Mouse (Mus musculus): ENCODE data around the gene Socs2.

The Socs2 gene

DNA sequence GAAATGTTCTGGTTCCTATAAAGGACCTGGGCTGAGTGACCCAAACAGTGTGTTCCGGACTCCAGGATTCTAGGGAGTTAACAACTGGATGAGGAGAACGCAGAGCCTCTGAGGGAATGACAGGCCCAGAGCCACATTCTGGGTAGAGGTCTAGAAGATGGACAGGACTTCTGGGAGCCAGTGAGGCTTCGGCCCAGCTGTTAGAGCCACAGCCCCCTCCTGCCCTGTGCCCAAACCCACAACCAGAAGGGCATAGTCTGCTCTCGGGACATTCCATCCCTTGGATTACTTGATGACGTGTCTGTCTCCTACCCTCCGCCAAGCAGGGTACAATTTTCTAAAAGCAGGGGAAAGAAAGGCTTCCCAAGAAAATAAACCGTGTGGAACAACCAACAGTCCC, 7.8 kb downstream of the Socs2 start:
- TF ChIP-seq POU5F1 (IDR thresholded peaks at IDR 0.05; ENCODE audit: borderline replicate concordance, low read length) (no peak), NANOG (IDR thresholded peaks at IDR 0.05; ENCODE audit: borderline replicate concordance, low read length) (no peak), CTCF (conservative IDR thresholded peaks at IDR 0.05; ENCODE audit: low read length) (no peak)
- Histone ChIP-seq H3K27me3 (ENCODE audit: insufficient read depth, low read length) (no peaks in the 10 kb centered on the region), H3K36me3 (ENCODE audit: insufficient read depth, low read length) (peaks cover 94% of the 10 kb centered on the region), H3K4me1 (replicated peaks; ENCODE audit: low read depth, low read length) (peaks cover 73% of the 10 kb centered on the region), H3K4me3 (replicated peaks; ENCODE audit: low read length) (no peak overlapping the region), H3K9me3 (ENCODE audit: low read length) (no peaks in the 10 kb centered on the region)

DNA sequence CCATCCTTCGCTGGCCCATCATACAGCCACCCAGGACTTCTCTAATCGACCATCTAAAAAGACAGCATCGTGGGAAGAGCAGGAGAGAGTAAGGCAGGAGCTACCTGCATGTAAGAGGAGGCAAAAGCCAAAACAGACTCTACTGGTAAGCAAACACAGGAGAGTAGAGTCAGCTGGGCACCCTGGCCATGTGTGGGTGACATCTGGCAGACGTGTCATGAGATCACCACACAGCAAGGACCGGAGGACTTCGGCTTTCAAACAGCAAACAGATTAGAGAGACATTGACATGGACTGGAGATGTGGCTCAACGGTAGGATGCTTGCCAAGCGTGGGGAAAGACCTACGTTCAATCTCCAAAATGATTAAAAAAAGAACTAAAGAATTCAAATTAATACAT, 8.5 kb downstream of the Socs2 start:
- Histone ChIP-seq H3K9me3 (ENCODE audit: low read length) (no peaks in the 10 kb centered on the region), H3K4me3 (replicated peaks; ENCODE audit: low read length) (no peak overlapping the region), H3K27me3 (ENCODE audit: insufficient read depth, low read length) (no peaks in the 10 kb centered on the region), H3K4me1 (replicated peaks; ENCODE audit: low read depth, low read length) (peaks cover 69% of the 10 kb centered on the region), H3K36me3 (ENCODE audit: insufficient read depth, low read length) (peaks cover 93% of the 10 kb centered on the region)
- no peak for TF ChIP-seq NANOG (IDR thresholded peaks at IDR 0.05; ENCODE audit: borderline replicate concordance, low read length)
- no peak for TF ChIP-seq CTCF (conservative IDR thresholded peaks at IDR 0.05; ENCODE audit: low read length)
- no peak for TF ChIP-seq POU5F1 (IDR thresholded peaks at IDR 0.05; ENCODE audit: borderline replicate concordance, low read length)

DNA sequence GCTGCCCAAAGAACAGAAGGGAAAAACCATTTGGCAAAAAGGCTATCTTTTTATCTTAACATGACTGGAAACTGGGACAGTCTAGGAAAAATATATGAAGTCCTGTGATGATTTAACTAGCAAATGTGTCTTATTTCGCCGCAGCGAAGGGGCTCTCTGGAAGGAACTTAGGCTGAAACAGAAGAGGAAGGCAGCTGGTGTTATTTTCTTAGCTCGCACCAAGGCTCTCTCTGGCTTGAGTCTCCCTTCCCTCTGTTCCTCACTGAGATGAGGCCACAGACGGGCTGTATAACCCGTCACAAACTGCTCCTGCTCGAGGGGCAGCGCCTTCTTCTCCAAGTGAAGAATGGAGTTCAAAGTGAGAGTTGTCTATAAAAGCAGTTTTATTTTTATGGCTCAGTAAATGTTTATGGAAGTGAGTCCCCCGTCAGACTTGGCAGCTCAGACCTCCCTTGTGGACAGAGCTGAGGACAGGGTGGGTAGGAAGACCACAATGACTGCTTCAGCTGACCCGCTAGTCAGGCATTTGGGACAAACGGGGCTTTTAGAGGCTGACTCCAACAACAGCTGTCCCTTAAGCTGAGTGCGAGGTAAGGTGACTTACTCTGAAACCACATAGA, 9.3 kb downstream of the Socs2 start:
- peaks cover 95% of the 10 kb centered on the region for H3K36me3 ChIP-seq (ENCODE audit: insufficient read depth, low read length)
- H3K9me3 ChIP-seq (ENCODE audit: low read length): no peaks in the 10 kb centered on the region
- H3K27me3 ChIP-seq (ENCODE audit: insufficient read depth, low read length): no peaks in the 10 kb centered on the region
- peaks cover 65% of the 10 kb centered on the region for H3K4me1 ChIP-seq (replicated peaks; ENCODE audit: low read depth, low read length)
- no peak for TF ChIP-seq POU5F1 (IDR thresholded peaks at IDR 0.05; ENCODE audit: borderline replicate concordance, low read length)
- no peak for TF ChIP-seq CTCF (conservative IDR thresholded peaks at IDR 0.05; ENCODE audit: low read length)
- no peak for TF ChIP-seq NANOG (IDR thresholded peaks at IDR 0.05; ENCODE audit: borderline replicate concordance, low read length)
- H3K4me3 ChIP-seq (replicated peaks; ENCODE audit: low read length): no peak overlapping the region

DNA sequence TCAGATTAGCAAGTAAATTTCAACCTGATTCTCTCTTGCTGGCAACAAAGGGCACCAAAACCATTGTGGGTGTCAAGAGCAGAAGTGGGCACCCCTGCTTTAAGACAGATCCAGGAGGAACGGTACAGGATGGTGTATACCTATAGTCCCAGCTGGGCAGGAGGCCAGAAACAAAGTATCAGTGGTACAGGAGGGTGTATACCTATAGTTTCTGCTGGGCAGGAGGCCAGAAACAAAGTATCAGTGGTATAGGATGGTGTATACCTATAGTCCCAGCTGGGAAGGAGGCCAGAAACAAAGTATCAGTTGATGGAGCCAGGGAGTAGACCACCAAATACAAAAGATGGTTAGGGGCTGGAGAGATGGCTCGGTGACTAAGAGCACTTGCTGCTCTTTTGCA, 12.2 kb downstream of the Socs2 start:
- H3K4me1 ChIP-seq (replicated peaks; ENCODE audit: low read depth, low read length): peaks cover 54% of the 10 kb centered on the region
- no peaks in the 10 kb centered on the region for H3K9me3 ChIP-seq (ENCODE audit: low read length)
- no peak overlapping the region for H3K4me3 ChIP-seq (replicated peaks; ENCODE audit: low read length)
- peaks cover 83% of the 10 kb centered on the region for H3K36me3 ChIP-seq (ENCODE audit: insufficient read depth, low read length)
- H3K27me3 ChIP-seq (ENCODE audit: insufficient read depth, low read length): no peaks in the 10 kb centered on the region
- TF ChIP-seq NANOG (IDR thresholded peaks at IDR 0.05; ENCODE audit: borderline replicate concordance, low read length): no peak
- TF ChIP-seq POU5F1 (IDR thresholded peaks at IDR 0.05; ENCODE audit: borderline replicate concordance, low read length): no peak
- no peak for TF ChIP-seq CTCF (conservative IDR thresholded peaks at IDR 0.05; ENCODE audit: low read length)

DNA sequence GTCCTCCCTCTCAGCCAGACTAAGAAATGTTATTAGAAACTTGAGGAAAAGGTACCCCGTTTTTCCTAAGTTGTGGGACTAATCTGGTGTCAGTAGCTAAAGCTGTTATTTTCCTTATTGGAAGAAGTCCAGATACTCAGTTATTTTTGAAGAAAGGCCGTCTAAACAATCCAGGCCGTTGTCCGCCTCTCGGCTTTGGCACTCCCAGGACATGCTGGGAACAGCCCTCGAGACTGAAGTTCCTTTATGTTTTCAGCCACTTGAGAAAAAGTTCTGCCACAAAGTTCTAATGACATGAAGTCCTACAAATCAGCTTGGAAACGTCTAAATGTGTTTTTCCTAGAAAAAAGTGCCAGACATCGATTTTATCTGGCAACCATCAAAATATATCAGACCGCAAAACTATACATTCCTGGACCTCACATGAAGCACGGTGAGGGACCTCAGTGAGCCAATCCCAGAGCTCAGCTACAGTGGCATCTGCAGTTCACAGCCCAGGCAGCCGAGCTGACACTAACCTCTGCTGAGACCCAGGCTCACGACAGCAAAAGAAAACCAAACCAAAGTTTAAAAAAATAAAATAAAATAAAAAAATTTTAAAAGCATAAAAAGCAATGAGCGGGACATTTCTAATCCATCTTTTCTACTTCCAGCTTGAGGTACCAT, 17.2 kb downstream of the Socs2 start:
- no peak overlapping the region for H3K4me3 ChIP-seq (replicated peaks; ENCODE audit: low read length)
- no peak for TF ChIP-seq CTCF (conservative IDR thresholded peaks at IDR 0.05; ENCODE audit: low read length)
- TF ChIP-seq NANOG (IDR thresholded peaks at IDR 0.05; ENCODE audit: borderline replicate concordance, low read length): no peak
- no peak for TF ChIP-seq POU5F1 (IDR thresholded peaks at IDR 0.05; ENCODE audit: borderline replicate concordance, low read length)
- H3K36me3 ChIP-seq (ENCODE audit: insufficient read depth, low read length): peaks cover 34% of the 10 kb centered on the region
- H3K9me3 ChIP-seq (ENCODE audit: low read length): no peaks in the 10 kb centered on the region
- H3K27me3 ChIP-seq (ENCODE audit: insufficient read depth, low read length): no peaks in the 10 kb centered on the region
- H3K4me1 ChIP-seq (replicated peaks; ENCODE audit: low read depth, low read length): peaks cover 40% of the 10 kb centered on the region

DNA sequence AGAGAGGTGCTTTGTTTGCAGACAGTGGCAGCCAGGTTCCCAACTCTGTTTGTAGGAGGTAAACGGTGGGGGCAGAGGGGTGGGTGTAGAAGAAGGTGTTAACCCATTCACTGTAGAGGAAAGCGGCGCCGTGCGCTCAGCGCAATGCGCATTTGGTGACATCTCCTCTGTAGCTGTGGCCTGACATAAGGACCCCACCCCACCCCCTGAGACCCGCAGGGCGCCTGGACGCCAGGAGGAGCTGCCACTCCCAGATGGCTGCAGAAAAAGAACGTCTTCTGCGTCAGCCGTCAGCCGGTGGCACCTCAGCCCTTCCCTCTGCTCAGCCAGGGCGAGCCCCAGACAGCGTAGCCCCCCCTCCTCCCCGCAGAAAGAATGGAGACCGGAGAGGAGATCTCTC, 18.5 kb downstream of the Socs2 start:
- H3K27me3 ChIP-seq (ENCODE audit: insufficient read depth, low read length): no peaks in the 10 kb centered on the region
- no peaks in the 10 kb centered on the region for H3K9me3 ChIP-seq (ENCODE audit: low read length)
- TF ChIP-seq NANOG (IDR thresholded peaks at IDR 0.05; ENCODE audit: borderline replicate concordance, low read length) (no peak), CTCF (conservative IDR thresholded peaks at IDR 0.05; ENCODE audit: low read length) (no peak), POU5F1 (IDR thresholded peaks at IDR 0.05; ENCODE audit: borderline replicate concordance, low read length) (no peak)
- H3K36me3 ChIP-seq (ENCODE audit: insufficient read depth, low read length): peaks cover 24% of the 10 kb centered on the region
- peaks cover 46% of the 10 kb centered on the region for H3K4me1 ChIP-seq (replicated peaks; ENCODE audit: low read depth, low read length)
- 0 out of 2 replicates have a peak overlapping the region, but pooled peaks have one; percentile 46 for H3K4me3 ChIP-seq (replicated peaks; ENCODE audit: low read length)

DNA sequence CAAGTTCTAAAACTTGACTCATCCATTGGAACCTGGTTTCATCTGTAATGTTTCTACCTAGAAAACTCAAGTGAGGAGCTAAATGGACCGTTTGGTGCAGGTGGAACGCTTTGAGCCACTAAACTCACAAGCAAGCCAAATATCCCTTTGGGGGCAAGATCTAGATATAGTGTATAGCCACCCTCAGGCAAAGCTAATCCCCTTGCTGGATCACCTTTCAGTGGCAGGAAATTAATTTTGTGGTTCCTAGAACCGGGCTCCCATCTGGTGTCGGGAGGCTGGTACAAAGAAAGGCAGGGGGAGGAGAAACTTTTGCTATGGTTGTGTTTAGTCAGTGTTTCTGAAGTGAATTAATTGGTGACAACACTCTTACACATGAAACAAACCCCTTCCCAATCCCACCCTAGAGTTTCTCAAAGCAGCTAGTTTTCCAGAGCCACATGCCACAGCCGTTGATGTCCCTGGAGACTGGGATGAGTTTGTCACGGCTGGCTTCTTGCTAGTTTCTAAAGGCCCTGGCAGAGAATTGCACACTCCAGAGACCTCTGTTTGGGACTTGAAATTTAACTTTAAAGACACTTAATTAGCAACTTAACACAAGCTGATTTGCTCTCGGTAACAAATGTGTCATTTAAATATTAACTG, 19.7 kb downstream of the Socs2 start:
- Histone ChIP-seq H3K4me3 (replicated peaks; ENCODE audit: low read length) (no peak overlapping the region), H3K4me1 (replicated peaks; ENCODE audit: low read depth, low read length) (peaks cover 47% of the 10 kb centered on the region), H3K9me3 (ENCODE audit: low read length) (no peaks in the 10 kb centered on the region), H3K36me3 (ENCODE audit: insufficient read depth, low read length) (peaks cover 14% of the 10 kb centered on the region), H3K27me3 (ENCODE audit: insufficient read depth, low read length) (no peaks in the 10 kb centered on the region)
- TF ChIP-seq NANOG (IDR thresholded peaks at IDR 0.05; ENCODE audit: borderline replicate concordance, low read length) (no peak), POU5F1 (IDR thresholded peaks at IDR 0.05; ENCODE audit: borderline replicate concordance, low read length) (no peak), CTCF (conservative IDR thresholded peaks at IDR 0.05; ENCODE audit: low read length) (no peak)

DNA sequence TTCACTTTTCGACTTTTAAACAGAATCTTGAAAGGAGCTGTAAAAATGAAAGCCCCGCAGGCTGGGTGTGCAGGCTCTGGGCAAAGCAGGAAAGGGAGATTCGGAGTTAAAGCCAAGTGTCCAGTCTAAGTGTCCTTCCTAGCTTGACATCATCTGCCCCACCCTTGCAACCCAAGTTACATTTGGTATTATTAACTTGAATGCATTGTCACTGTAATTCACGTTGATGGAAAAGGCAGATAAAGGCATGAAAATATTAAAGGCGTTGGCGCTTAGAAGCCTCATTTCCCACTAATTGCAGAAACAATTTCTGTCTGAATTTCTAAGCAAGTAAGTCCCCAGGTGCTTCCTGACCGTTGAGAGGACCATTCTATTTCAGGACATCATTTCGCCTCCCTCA, 20.6 kb downstream of the Socs2 start:
- no peaks in the 10 kb centered on the region for H3K9me3 ChIP-seq (ENCODE audit: low read length)
- no peak overlapping the region for H3K4me3 ChIP-seq (replicated peaks; ENCODE audit: low read length)
- peaks cover 8% of the 10 kb centered on the region for H3K36me3 ChIP-seq (ENCODE audit: insufficient read depth, low read length)
- no peaks in the 10 kb centered on the region for H3K27me3 ChIP-seq (ENCODE audit: insufficient read depth, low read length)
- peaks cover 41% of the 10 kb centered on the region for H3K4me1 ChIP-seq (replicated peaks; ENCODE audit: low read depth, low read length)
- TF ChIP-seq POU5F1 (IDR thresholded peaks at IDR 0.05; ENCODE audit: borderline replicate concordance, low read length) (no peak), NANOG (IDR thresholded peaks at IDR 0.05; ENCODE audit: borderline replicate concordance, low read length) (no peak), CTCF (conservative IDR thresholded peaks at IDR 0.05; ENCODE audit: low read length) (no peak)
